Mouse (Mus musculus) erythroblast, embryonic 14.5 days (primary cell): Measurements from ENCODE around the gene Pon1.

Experiments used
- GATA1 ChIP-seq: IDR thresholded peaks from 2 replicates; pipeline ENCODE4 v1.6.1; 2012; ENCODE audit warnings: low read length, inconsistent platforms, mixed read lengths
- TAL1 ChIP-seq: IDR thresholded peaks from 3 replicates; pipeline ENCODE4 v1.6.1; 2012; ENCODE audit warnings: low read length, inconsistent platforms, mixed read lengths

- TF ChIP-seq TAL1 (no peak), GATA1 (no peak)
Observed at GRCm38 (mm10) chr6:5179189-5179588, 14.6 kb downstream of the Pon1 start.
